Mouse (Mus musculus) embryonic facial prominence, embryonic 13.5 days (tissue): ENCODE data around the gene Acvr1b. TPM values are rescaled to one million over a fixed set of nuclear protein-coding genes. Genes with fewer than 3 reads are reported as not detected.

Source experiments
- ATAC-seq: fragments of 200-750 bp; cut with Nextera tagmentation; 2 replicates; pipeline ENCODE4 v1.8.0; 2017; ENCODE audit warnings: low read depth; ENCODE audit not compliant: insufficient number of reproducible peaks, insufficient read depth, low FRiP score, low TSS enrichment
- H3K27ac ChIP-seq: fragments of 300-500 bp; sonication (generic); 2 replicates; pipeline ENCODE4 v1.5.1; 2015; ENCODE audit warnings: moderate library complexity, mild to moderate bottlenecking, inconsistent platforms
- H3K27me3 ChIP-seq: fragments of 300-500 bp; sonication (generic); 2 replicates; pipeline ENCODE4 v1.6.1; 2015; ENCODE audit warnings: mild to moderate bottlenecking, inconsistent platforms
- H3K36me3 ChIP-seq: fragments of 300-500 bp; sonication (generic); 2 replicates; pipeline ENCODE4 v1.6.1; 2015; ENCODE audit warnings: mild to moderate bottlenecking, inconsistent platforms
- H3K4me1 ChIP-seq: fragments of 300-500 bp; sonication (generic); 2 replicates; pipeline ENCODE4 v1.6.1; 2015; ENCODE audit warnings: inconsistent platforms
- H3K4me2 ChIP-seq: fragments of 300-500 bp; sonication (generic); 2 replicates; pipeline ENCODE4 v1.6.1; 2015; ENCODE audit warnings: moderate library complexity, mild to moderate bottlenecking, inconsistent platforms
- H3K4me3 ChIP-seq: fragments of 300-500 bp; sonication (generic); 2 replicates; pipeline ENCODE4 v1.5.1; 2015; ENCODE audit warnings: mild to moderate bottlenecking, inconsistent platforms
- H3K9ac ChIP-seq: fragments of 300-500 bp; sonication (generic); 2 replicates; pipeline ENCODE4 v1.6.1; 2015; ENCODE audit warnings: mild to moderate bottlenecking, inconsistent platforms
- H3K9me3 ChIP-seq: fragments of 300-500 bp; sonication (generic); 2 replicates; pipeline ENCODE4 v1.6.1; 2016; ENCODE audit warnings: inconsistent platforms
- WGBS: fragments of 180-500 bp; shearing (Covaris S2); methylation state at CpG from one replicate; pipeline ENCODE4 v1.1.7; 2015; ENCODE audit warnings: mixed read lengths; 5-methylcytosine and 5-hydroxymethylcytosine counted together
- polyA plus RNA-seq: library from polyadenylated mRNA; unstranded; fragments of >200 nt; fragmentation: Nextera tagmentation; extraction: Ambion mirVana; gene quantifications from 2 replicates; pipeline ENCODE4 v1.2.1, GENCODE M21; 2015

Acvr1b gene
- polyA plus RNA-seq, 1 experiment from 2014 or later = 8.0 TPM

GRCm38 (mm10) chr15:101233183-101233582 lies 59.3 kb downstream of the Acvr1b start:
- Histone ChIP-seq H3K27me3 (0 out of 2 replicates have a peak, but pooled peaks cover 3% of the 10 kb centered on the region), H3K4me2 (no peak overlapping the region), H3K9ac (no peak overlapping the region), H3K4me1 (peaks cover 49% of the 10 kb centered on the region), H3K4me3 (no peak overlapping the region), H3K9me3 (no peaks in the 10 kb centered on the region), H3K36me3 (peaks cover 40% of the 10 kb centered on the region), H3K27ac (peak overlapping the region; percentile 17)
- no peak for ATAC-seq
- WGBS = 84% methylated on average over 3 of the region's 3 CpGs

GRCm38 (mm10) chr15:101233641-101234275 lies 59.9 kb downstream of the Acvr1b start:
- H3K27ac ChIP-seq = peak overlapping the region; percentile 17; the same call in 1 of the 2 replicates
- H3K4me2 ChIP-seq = no peak overlapping the region

GRCm38 (mm10) chr15:101234611-101235341 lies 60.9 kb downstream of the Acvr1b start:
- H3K27me3 ChIP-seq = 0 out of 2 replicates have a peak, but pooled peaks cover 3% of the 10 kb centered on the region
- H3K4me2 ChIP-seq = no peak overlapping the region
- peak overlapping the region; percentile 30 for H3K27ac ChIP-seq
- peaks cover 55% of the 10 kb centered on the region for H3K4me1 ChIP-seq
- no peak overlapping the region for H3K9ac ChIP-seq
- peaks cover 28% of the 10 kb centered on the region for H3K36me3 ChIP-seq
- no peak for ATAC-seq
- WGBS = 65% methylated on average over 10 of the region's 10 CpGs
- no peak overlapping the region for H3K4me3 ChIP-seq
- no peaks in the 10 kb centered on the region for H3K9me3 ChIP-seq

More at GRCm38 (mm10) chr15:101233641-101234275, 59.9 kb downstream of the Acvr1b start:
- H3K36me3 ChIP-seq = peaks cover 38% of the 10 kb centered on the region
- ATAC-seq = no peak
- WGBS = 26% methylated on average over 11 of the region's 11 CpGs
- no peak overlapping the region for H3K9ac ChIP-seq
- 0 out of 2 replicates have a peak, but pooled peaks cover 3% of the 10 kb centered on the region for H3K27me3 ChIP-seq
- H3K9me3 ChIP-seq = no peaks in the 10 kb centered on the region
- peaks cover 47% of the 10 kb centered on the region for H3K4me1 ChIP-seq
- H3K4me3 ChIP-seq = no peak overlapping the region

GRCm38 (mm10) chr15:101235342-101235698 lies 61.5 kb downstream of the Acvr1b start:
- H3K4me3 ChIP-seq = no peak overlapping the region
- H3K9ac ChIP-seq = no peak overlapping the region
- H3K36me3 ChIP-seq = peaks cover 23% of the 10 kb centered on the region
- peaks cover 55% of the 10 kb centered on the region for H3K4me1 ChIP-seq
- H3K27ac ChIP-seq = peak overlapping the region; percentile 30; the same call in 1 of the 2 replicates
- ATAC-seq = no peak
- H3K9me3 ChIP-seq = no peaks in the 10 kb centered on the region
- WGBS = 19% methylated on average over 5 of the region's 5 CpGs
- H3K4me2 ChIP-seq = no peak overlapping the region
- H3K27me3 ChIP-seq = 0 out of 2 replicates have a peak, but pooled peaks cover 3% of the 10 kb centered on the region

GRCm38 (mm10) chr15:101235728-101236327 lies 62.0 kb downstream of the Acvr1b start:
- peaks cover 18% of the 10 kb centered on the region for H3K36me3 ChIP-seq
- H3K4me1 ChIP-seq = peaks cover 56% of the 10 kb centered on the region
- no peaks in the 10 kb centered on the region for H3K9me3 ChIP-seq
- 0 out of 2 replicates have a peak, but pooled peaks cover 3% of the 10 kb centered on the region for H3K27me3 ChIP-seq
- H3K4me2 ChIP-seq = no peak overlapping the region
- H3K27ac ChIP-seq = peak overlapping the region; percentile 30; the same call in 1 of the 2 replicates
- no peak for ATAC-seq
- WGBS = 38% methylated on average over 12 of the region's 12 CpGs
- no peak overlapping the region for H3K9ac ChIP-seq
- H3K4me3 ChIP-seq = no peak overlapping the region

GRCm38 (mm10) chr15:101236878-101237277 lies 63.0 kb downstream of the Acvr1b start:
- Histone ChIP-seq H3K36me3 (peaks cover 7% of the 10 kb centered on the region; the same call in 1 of the 2 replicates), H3K9ac (no peak overlapping the region), H3K4me3 (no peak overlapping the region), H3K27ac (no peak overlapping the region), H3K4me2 (no peak overlapping the region), H3K9me3 (no peaks in the 10 kb centered on the region), H3K27me3 (0 out of 2 replicates have a peak, but pooled peaks cover 3% of the 10 kb centered on the region), H3K4me1 (peaks cover 56% of the 10 kb centered on the region)
- WGBS = 6% methylated on average over 3 of the region's 3 CpGs
- no peak for ATAC-seq

GRCm38 (mm10) chr15:101238885-101239511 lies 65.1 kb downstream of the Acvr1b start:
- Histone ChIP-seq H3K27me3 (0 out of 2 replicates have a peak, but pooled peaks cover 3% of the 10 kb centered on the region), H3K4me1 (peaks cover 43% of the 10 kb centered on the region), H3K4me3 (peak overlapping the region; percentile 35), H3K4me2 (peak overlapping the region; percentile 66), H3K27ac (no peak overlapping the region), H3K36me3 (no peaks in the 10 kb centered on the region), H3K9ac (peak overlapping the region; percentile 61; the same call in 1 of the 2 replicates), H3K9me3 (no peaks in the 10 kb centered on the region)
- ATAC-seq = no peak
- 5% methylated on average over 28 of the region's 28 CpGs for WGBS

GRCm38 (mm10) chr15:101239821-101240220 lies 66.0 kb downstream of the Acvr1b start:
- no peak overlapping the region for H3K27ac ChIP-seq
- H3K9me3 ChIP-seq = no peaks in the 10 kb centered on the region
- H3K4me1 ChIP-seq = peaks cover 38% of the 10 kb centered on the region
- ATAC-seq = no peak
- H3K4me2 ChIP-seq = no peak overlapping the region
- H3K27me3 ChIP-seq = 0 out of 2 replicates have a peak, but pooled peaks cover 3% of the 10 kb centered on the region
- 63% methylated on average over 8 of the region's 8 CpGs for WGBS
- H3K36me3 ChIP-seq = no peaks in the 10 kb centered on the region
- H3K4me3 ChIP-seq = no peak overlapping the region
- H3K9ac ChIP-seq = no peak overlapping the region

- H3K4me1 ChIP-seq = peaks cover 29% of the 10 kb centered on the region
- WGBS = 8% methylated on average over 10 of the region's 10 CpGs
- no peaks in the 10 kb centered on the region for H3K9me3 ChIP-seq
- peak overlapping the region; percentile 28; the same call in 1 of the 2 replicates for H3K27ac ChIP-seq
- peak overlapping the region; percentile 28 for H3K4me3 ChIP-seq
- 0 out of 2 replicates have a peak, but pooled peaks cover 3% of the 10 kb centered on the region for H3K27me3 ChIP-seq
- H3K4me2 ChIP-seq = peak overlapping the region; percentile 56
- H3K36me3 ChIP-seq = no peaks in the 10 kb centered on the region
- 0 out of 2 replicates have a peak, but pooled peaks have one; percentile 34 for ATAC-seq
- H3K9ac ChIP-seq = peak overlapping the region; percentile 58; the same call in 1 of the 2 replicates
Observed at GRCm38 (mm10) chr15:101240799-101241204, 66.9 kb downstream of the Acvr1b start.

GRCm38 (mm10) chr15:101241236-101241635 lies 67.4 kb downstream of the Acvr1b start:
- H3K27ac ChIP-seq = peak overlapping the region; percentile 28; the same call in 1 of the 2 replicates
- H3K36me3 ChIP-seq = no peaks in the 10 kb centered on the region
- peak overlapping the region; percentile 28 for H3K4me3 ChIP-seq
- H3K9ac ChIP-seq = peak overlapping the region; percentile 58; the same call in 1 of the 2 replicates
- H3K4me1 ChIP-seq = peaks cover 28% of the 10 kb centered on the region
- 0 out of 2 replicates have a peak, but pooled peaks cover 3% of the 10 kb centered on the region for H3K27me3 ChIP-seq
- H3K9me3 ChIP-seq = no peaks in the 10 kb centered on the region
- 60% methylated on average over 9 of the region's 9 CpGs for WGBS
- peak overlapping the region; percentile 56 for H3K4me2 ChIP-seq
- no peak for ATAC-seq

GRCm38 (mm10) chr15:101241853-101242252 lies 68.0 kb downstream of the Acvr1b start:
- no peak overlapping the region for H3K9ac ChIP-seq
- no peak overlapping the region for H3K4me3 ChIP-seq
- no peaks in the 10 kb centered on the region for H3K9me3 ChIP-seq
- H3K36me3 ChIP-seq = no peaks in the 10 kb centered on the region
- ATAC-seq = no peak
- H3K4me1 ChIP-seq = peaks cover 31% of the 10 kb centered on the region
- 0 out of 2 replicates have a peak, but pooled peaks cover 3% of the 10 kb centered on the region for H3K27me3 ChIP-seq
- no peak overlapping the region for H3K27ac ChIP-seq
- H3K4me2 ChIP-seq = no peak overlapping the region
- 78% methylated on average over 9 of the region's 9 CpGs for WGBS
